9 mouse cellular contexts compared by ENCODE assay signal in the genomic region with DNA sequence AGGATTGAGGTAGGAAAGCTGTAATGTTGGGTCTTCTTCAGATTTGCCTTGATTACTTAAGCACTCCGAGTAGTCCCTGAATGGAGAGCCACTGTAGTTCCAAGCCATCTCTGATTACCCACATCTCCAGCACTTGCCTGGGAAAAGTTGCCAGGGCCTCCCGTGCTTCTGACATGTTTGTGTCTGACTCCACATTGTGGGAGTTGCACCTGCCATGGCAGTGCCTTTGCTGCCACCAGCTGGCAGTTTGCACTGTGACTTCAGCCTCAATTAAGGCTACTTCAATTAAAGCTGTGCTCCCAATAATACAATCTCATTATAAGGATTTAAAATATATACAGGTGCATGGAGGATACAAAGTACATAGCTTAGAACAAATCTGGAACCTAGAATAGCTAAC. TPM values are rescaled to one million over a fixed set of nuclear protein-coding genes. Genes with fewer than 3 reads are reported as not detected.
A peak's percentile ranks its signal among the peaks of the same experiment; 100 is the strongest.
DNase-seq lines count a peak whose midpoint lies in the region; ATAC-seq lines count a peak whose summit lies in the region.
"Had no signal": no experiment of that assay in that cellular context is flagged by ENCODE, and none has a peak within 500 bp of the region (broad histone marks: within the 10 kb centered on the region; RNA-seq: fewer than 3 reads in every experiment).

No protein-coding gene starts in this region.

- H3K27ac ChIP-seq in liver, embryonic 12.5 days = no peak overlapping the region
- no peak overlapping the region for H3K27ac ChIP-seq in kidney, embryonic 16.5 days (ENCODE audit: low read length)
- H3K27ac ChIP-seq: embryonic facial prominence, embryonic 12.5 days had no signal

- 51% methylated on average over 2 of the region's 2 CpGs for WGBS in liver, embryonic 12.5 days (ENCODE audit: insufficient replicate concordance)
- WGBS in kidney, embryonic 16.5 days = 48% methylated on average over 2 of the region's 2 CpGs

- ATAC-seq in liver, embryonic 12.5 days = no peak
- peak; percentile 54; the same call in 1 of the 2 replicates for ATAC-seq in kidney, embryonic 16.5 days (ENCODE audit: low FRiP score, low TSS enrichment)
- ATAC-seq in monocyte, adult 5-6 weeks (replicated peaks; ENCODE audit: insufficient number of reproducible peaks, low FRiP score, low TSS enrichment, poor library complexity, severe bottlenecking) = no peak

- H3K36me3 ChIP-seq in liver, embryonic 12.5 days = peaks cover 11% of the 10 kb centered on the region
- H3K36me3 ChIP-seq in kidney, embryonic 16.5 days (ENCODE audit: insufficient read depth, low read length) = peaks cover 11% of the 10 kb centered on the region; the same call in 1 of the 2 replicates

- H3K4me1 ChIP-seq in liver, embryonic 12.5 days = no peaks in the 10 kb centered on the region
- H3K4me1 ChIP-seq in kidney, embryonic 16.5 days (ENCODE audit: insufficient read depth, low read length) = no peaks in the 10 kb centered on the region
- H3K4me1 ChIP-seq: embryonic facial prominence, embryonic 12.5 days had no signal

- H3K4me3 ChIP-seq in liver, embryonic 12.5 days = no peak overlapping the region
- no peak overlapping the region for H3K4me3 ChIP-seq in kidney, embryonic 16.5 days (ENCODE audit: low read length)
- H3K4me3 ChIP-seq: embryonic facial prominence, embryonic 12.5 days had no signal

- H3K4me2 ChIP-seq in liver, embryonic 12.5 days = no peak overlapping the region
- H3K4me2 ChIP-seq in kidney, embryonic 16.5 days (replicated peaks; ENCODE audit: low read depth, low read length) = no peak overlapping the region
- H3K4me2 ChIP-seq: embryonic facial prominence, embryonic 12.5 days had no signal

- DNase-seq in liver = peak; percentile 30
- peak; percentile 12 for DNase-seq in ZHBTc4 (ENCODE audit: low read depth, low spot score)
- DNase-seq in cerebellum, postnatal 36 days = peak; percentile 22 to 29
- peak; percentile 50 for DNase-seq in lung, postnatal 25 days (ENCODE audit: low spot score)
- peak; percentile 22 for DNase-seq in thymus, postnatal 4 days

- no peaks in the 10 kb centered on the region for H3K27me3 ChIP-seq in liver, embryonic 12.5 days (replicated peaks)
- no peaks in the 10 kb centered on the region; the same call in 1 of the 2 replicates for H3K27me3 ChIP-seq in kidney, embryonic 16.5 days (ENCODE audit: insufficient read depth, low read length)
- H3K27me3 ChIP-seq: embryonic facial prominence, embryonic 12.5 days had no signal

- H3K9me3 ChIP-seq in liver, embryonic 12.5 days (replicated peaks) = no peaks in the 10 kb centered on the region
- H3K9me3 ChIP-seq in kidney, embryonic 16.5 days (ENCODE audit: low read length) = no peaks in the 10 kb centered on the region
- H3K9me3 ChIP-seq: embryonic facial prominence, embryonic 12.5 days had no signal

- no peak overlapping the region for H3K9ac ChIP-seq in liver, embryonic 12.5 days
- H3K9ac ChIP-seq in kidney, embryonic 16.5 days (replicated peaks; ENCODE audit: low read length) = no peak overlapping the region
- H3K9ac ChIP-seq: embryonic facial prominence, embryonic 12.5 days had no signal

RNA-seq across cellular contexts. Expression of a gene that starts 37.5 kb away (rescaled TPM):
- polyA plus RNA-seq in liver, embryonic 12.5 days (2016; fragmentation: Nextera tagmentation; extraction: Ambion mirVana) = 0.38 and 0.56 TPM in 2 replicates
- polyA plus RNA-seq in kidney, embryonic 16.5 days (2015; fragmentation: Nextera tagmentation; extraction: Ambion mirVana) = 0.40 and 0.44 TPM in 2 replicates
- 152 to 248 TPM (median 234 TPM) in 3 replicates for total RNA-seq in monocyte, adult 5-6 weeks (2017)
